Mouse (Mus musculus) liver, postnatal 0 days (tissue): ENCODE data around the gene Pcca. TPM values are rescaled to one million over a fixed set of nuclear protein-coding genes. Genes with fewer than 3 reads are reported as not detected.

ENCODE experiments used
- ATAC-seq: fragments of 200-750 bp; cut with Nextera tagmentation; 2 replicates; pipeline ENCODE4 v1.8.0; 2017; ENCODE audit warnings: mild to moderate bottlenecking, moderate library complexity
- DNase-seq: peaks from one replicate; pipeline ENCODE4 v3.0.0-alpha.2; 2016
- H3K27ac ChIP-seq: fragments of 300-500 bp; sonication (generic); 2 replicates; pipeline ENCODE4 v1.5.1; 2014; ENCODE audit warnings: antibody characterized with exemption, moderate library complexity, mild to moderate bottlenecking, low read depth
- H3K27me3 ChIP-seq: fragments of 300-500 bp; sonication (generic); 2 replicates; pipeline ENCODE4 v1.6.1; 2014; ENCODE audit warnings: low read length, control low read depth, mixed read lengths; ENCODE audit not compliant: insufficient read depth
- H3K36me3 ChIP-seq: fragments of 300-500 bp; sonication (generic); replicated peaks from 2 replicates; pipeline ENCODE4 v1.6.1; 2014; ENCODE audit warnings: mild to moderate bottlenecking, control low read depth, low read length, moderate library complexity, mixed read lengths; ENCODE audit not compliant: insufficient read depth
- H3K4me1 ChIP-seq: fragments of 300-500 bp; sonication (generic); 2 replicates; pipeline ENCODE4 v1.6.1; 2014; ENCODE audit warnings: antibody characterized with exemption, mild to moderate bottlenecking, control low read depth; ENCODE audit not compliant: insufficient read depth
- H3K4me2 ChIP-seq: fragments of 300-500 bp; sonication (generic); 2 replicates; pipeline ENCODE4 v1.6.1; 2014; ENCODE audit warnings: low read depth, mild to moderate bottlenecking, low read length, moderate library complexity, mixed read lengths
- H3K4me3 ChIP-seq: fragments of 300-500 bp; sonication (generic); 2 replicates; pipeline ENCODE4 v1.5.1; 2014; ENCODE audit warnings: low read depth, low read length
- H3K9ac ChIP-seq: fragments of 300-500 bp; sonication (generic); replicated peaks from 2 replicates; pipeline ENCODE4 v1.6.1; 2014; ENCODE audit warnings: mild to moderate bottlenecking, moderate library complexity
- H3K9me3 ChIP-seq: fragments of 300-500 bp; sonication (generic); 2 replicates; pipeline ENCODE4 v1.6.1; 2016; ENCODE audit warnings: mild to moderate bottlenecking, control low read depth, low read length, mixed read lengths
- CTCF ChIP-seq: sonication (generic); IDR thresholded peaks from 2 replicates; pipeline ENCODE4 v1.5.1; 2016; ENCODE audit warnings: antibody characterized with exemption, low read depth
- EP300 ChIP-seq: IDR thresholded peaks from 2 replicates; pipeline ENCODE4 v1.6.1; 2016; ENCODE audit warnings: antibody characterized with exemption, low read depth, mild to moderate bottlenecking
- WGBS: fragments of 180-500 bp; shearing (Covaris S2); extraction: QIAGEN DNeasy Blood & Tissue Kit; methylation state at CpG from one replicate; pipeline ENCODE4 v1.1.7; 2014; ENCODE audit not compliant: insufficient replicate concordance; 5-methylcytosine and 5-hydroxymethylcytosine counted together
- polyA plus RNA-seq: library from polyadenylated mRNA; unstranded; fragments of >200 nt; fragmentation: Nextera tagmentation; extraction: Ambion mirVana; gene quantifications from 2 replicates; pipeline ENCODE4 v1.2.1, GENCODE M21; 2015

Pcca gene
- polyA plus RNA-seq, 1 experiment from 2014 or later, result 31.3 TPM

- Histone ChIP-seq H3K4me3 (no peak overlapping the region), H3K4me1 (no peaks in the 10 kb centered on the region), H3K36me3 (no peaks in the 10 kb centered on the region), H3K4me2 (no peak overlapping the region), H3K9me3 (no peaks in the 10 kb centered on the region), H3K27ac (no peak overlapping the region), H3K9ac (no peak overlapping the region), H3K27me3 (no peaks in the 10 kb centered on the region)
- ATAC-seq (no peak), DNase-seq (no peak)
- WGBS, result 76% methylated on average over 3 of the region's 3 CpGs
- no peak for TF ChIP-seq EP300
- no peak for TF ChIP-seq CTCF
These were observed 220.2 kb downstream of the Pcca start for GRCm38 (mm10) chr14:122754311-122754710.

DNA sequence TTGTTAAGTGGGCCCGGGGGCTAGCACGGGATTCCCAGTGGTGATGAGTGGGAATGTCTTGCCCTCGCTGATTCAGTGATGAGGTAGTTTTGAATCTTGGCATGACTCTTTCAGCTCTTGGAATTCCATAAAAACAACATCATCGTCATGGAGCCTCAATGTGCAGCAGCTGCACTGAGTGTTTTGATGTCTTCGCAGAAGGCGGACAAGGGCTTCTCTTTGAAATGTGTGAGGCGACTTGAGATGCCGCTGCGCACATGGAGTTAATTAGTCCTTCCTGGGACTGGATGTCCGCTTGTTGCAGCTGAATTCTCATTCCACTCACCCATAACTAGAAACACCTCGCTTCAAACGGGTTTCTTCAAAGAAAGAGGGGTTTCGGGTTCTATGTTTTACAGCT is 221.4 kb downstream of the Pcca start:
- WGBS, result 86% methylated on average over 13 of the region's 13 CpGs
- no peak overlapping the region for H3K4me3 ChIP-seq
- DNase-seq (no peak), ATAC-seq (no peak)
- no peaks in the 10 kb centered on the region for H3K27me3 ChIP-seq
- no peaks in the 10 kb centered on the region for H3K36me3 ChIP-seq
- H3K27ac ChIP-seq, result no peak overlapping the region
- no peak overlapping the region for H3K9ac ChIP-seq
- no peaks in the 10 kb centered on the region for H3K4me1 ChIP-seq
- H3K9me3 ChIP-seq, result no peaks in the 10 kb centered on the region
- no peak for TF ChIP-seq EP300
- TF ChIP-seq CTCF, result no peak
- H3K4me2 ChIP-seq, result no peak overlapping the region

GRCm38 (mm10) chr14:122756671-122757070 is 222.5 kb downstream of the Pcca start:
- no peaks in the 10 kb centered on the region for H3K36me3 ChIP-seq
- DNase-seq (no peak), ATAC-seq (no peak)
- H3K4me2 ChIP-seq, result no peak overlapping the region
- H3K9ac ChIP-seq, result no peak overlapping the region
- H3K27me3 ChIP-seq, result no peaks in the 10 kb centered on the region
- no peaks in the 10 kb centered on the region for H3K4me1 ChIP-seq
- TF ChIP-seq CTCF, result no peak
- no peak for TF ChIP-seq EP300
- H3K9me3 ChIP-seq, result no peaks in the 10 kb centered on the region
- no peak overlapping the region for H3K27ac ChIP-seq
- 84% methylated on average over 1 of the region's 1 CpGs for WGBS
- H3K4me3 ChIP-seq, result no peak overlapping the region

- Histone ChIP-seq H3K27ac (no peak overlapping the region), H3K4me2 (no peak overlapping the region), H3K36me3 (no peaks in the 10 kb centered on the region), H3K27me3 (no peaks in the 10 kb centered on the region), H3K9me3 (no peaks in the 10 kb centered on the region), H3K4me1 (no peaks in the 10 kb centered on the region), H3K9ac (no peak overlapping the region), H3K4me3 (no peak overlapping the region)
- WGBS, result 63% methylated on average over 3 of the region's 3 CpGs
- ATAC-seq (no peak), DNase-seq (no peak)
- TF ChIP-seq EP300, result no peak
- no peak for TF ChIP-seq CTCF
These were observed 225.8 kb downstream of the Pcca start for GRCm38 (mm10) chr14:122759890-122760289.

DNA sequence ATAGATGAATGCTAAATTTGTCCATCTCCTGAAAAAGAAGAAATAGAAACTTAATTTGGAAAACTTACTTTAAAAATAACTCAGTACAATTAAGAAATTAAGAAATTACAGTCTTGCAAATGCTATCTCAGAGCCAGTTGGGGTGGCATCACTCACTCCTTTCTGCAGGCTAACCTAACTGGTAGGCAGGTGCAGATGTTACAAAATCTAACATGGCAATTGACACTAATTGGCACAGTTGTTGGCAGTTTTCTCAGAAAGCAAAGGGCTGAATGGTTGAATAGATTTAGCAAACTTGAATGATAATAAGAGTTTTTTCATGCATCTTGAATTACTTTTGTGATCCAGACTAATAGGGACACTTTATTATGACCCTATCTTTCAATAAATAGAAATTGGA is 226.7 kb downstream of the Pcca start:
- H3K4me2 ChIP-seq, result no peak overlapping the region
- no peak overlapping the region for H3K4me3 ChIP-seq
- no peak for TF ChIP-seq CTCF
- no peak for TF ChIP-seq EP300
- DNase-seq, result no peak
- H3K9me3 ChIP-seq, result no peaks in the 10 kb centered on the region
- H3K27ac ChIP-seq, result no peak overlapping the region
- no peak for ATAC-seq
- no peaks in the 10 kb centered on the region for H3K27me3 ChIP-seq
- 0 out of 2 replicates have a peak, but pooled peaks cover 2% of the 10 kb centered on the region for H3K4me1 ChIP-seq
- no peaks in the 10 kb centered on the region for H3K36me3 ChIP-seq
- no peak overlapping the region for H3K9ac ChIP-seq

GRCm38 (mm10) chr14:122762603-122763002 is 228.5 kb downstream of the Pcca start:
- no peak overlapping the region for H3K4me3 ChIP-seq
- no peak for ATAC-seq

GRCm38 (mm10) chr14:122765951-122766350 is 231.8 kb downstream of the Pcca start:
- ATAC-seq, result no peak
- WGBS, result 32% methylated on average over 2 of the region's 2 CpGs
- TF ChIP-seq CTCF (no peak), EP300 (no peak)
- Histone ChIP-seq H3K36me3 (no peaks in the 10 kb centered on the region), H3K27ac (no peak overlapping the region), H3K9me3 (no peaks in the 10 kb centered on the region), H3K9ac (no peak overlapping the region), H3K27me3 (no peaks in the 10 kb centered on the region), H3K4me3 (no peak overlapping the region), H3K4me1 (0 out of 2 replicates have a peak, but pooled peaks cover 2% of the 10 kb centered on the region), H3K4me2 (no peak overlapping the region)
- no peak for DNase-seq

More at GRCm38 (mm10) chr14:122762603-122763002, 228.5 kb downstream of the Pcca start:
- Histone ChIP-seq H3K4me2 (no peak overlapping the region), H3K27me3 (no peaks in the 10 kb centered on the region), H3K4me1 (0 out of 2 replicates have a peak, but pooled peaks cover 2% of the 10 kb centered on the region), H3K9ac (no peak overlapping the region), H3K36me3 (no peaks in the 10 kb centered on the region), H3K27ac (no peak overlapping the region), H3K9me3 (no peaks in the 10 kb centered on the region)
- TF ChIP-seq EP300, result no peak
- TF ChIP-seq CTCF, result no peak
- no peak for DNase-seq
